Mouse (Mus musculus) R1 (cell line): ENCODE measurements around the gene Nanp.

Experiments
- DNase-seq: peaks from one replicate; pipeline ENCODE4 v3.0.0-alpha.2; 2018; ENCODE audit warnings: low read depth, low spot score

Gene Nanp

GRCm38 (mm10) chr2:151039232-151039695 lies at the start of gene Nanp, which contains the start of gene Ninl:
Gene Nanp (minus strand): TSS chr2:151039398.
Gene Ninl (minus strand): TSS chr2:151039382.
- DNase-seq, result peak; percentile 96

- DNase-seq, result no peak
Observed at GRCm38 (mm10) chr2:151056637-151057036, 17.4 kb upstream of the Nanp start.

GRCm38 (mm10) chr2:151040411-151040810 lies 1.2 kb upstream of the Nanp start:
- DNase-seq, result no peak

GRCm38 (mm10) chr2:151039726-151040125 lies 528 bp upstream of the Nanp start:
- DNase-seq, result no peak

- peak; percentile 35 for DNase-seq
Observed at GRCm38 (mm10) chr2:151038811-151039222, 381 bp downstream of the Nanp start.

GRCm38 (mm10) chr2:151037876-151038552 lies 1.2 kb downstream of the Nanp start:
- peak; percentile 63 for DNase-seq

GRCm38 (mm10) chr2:151037292-151037691 lies 1.9 kb downstream of the Nanp start:
- no peak for DNase-seq

GRCm38 (mm10) chr2:151036721-151037120 lies 2.5 kb downstream of the Nanp start:
- no peak for DNase-seq

GRCm38 (mm10) chr2:151034435-151034834 lies 4.8 kb downstream of the Nanp start:
- peak; percentile 4 for DNase-seq

- no peak for DNase-seq
Observed at GRCm38 (mm10) chr2:151021158-151021557, 18.0 kb downstream of the Nanp start.

GRCm38 (mm10) chr2:151015316-151015715 lies 23.9 kb downstream of the Nanp start:
- no peak for DNase-seq

GRCm38 (mm10) chr2:151011273-151011672 lies 27.9 kb downstream of the Nanp start:
- no peak for DNase-seq

GRCm38 (mm10) chr2:151009515-151010085 lies 29.6 kb downstream of the Nanp start:
- no peak for DNase-seq

GRCm38 (mm10) chr2:151008939-151009509 lies 30.2 kb downstream of the Nanp start:
- peak; percentile 87 for DNase-seq

GRCm38 (mm10) chr2:151008517-151008932 lies 30.7 kb downstream of the Nanp start:
- peak; percentile 58 for DNase-seq

GRCm38 (mm10) chr2:151008006-151008405 lies 31.2 kb downstream of the Nanp start:
- DNase-seq, result no peak

- no peak for DNase-seq
Observed at GRCm38 (mm10) chr2:151006281-151006945, 32.8 kb downstream of the Nanp start.

GRCm38 (mm10) chr2:151004390-151004789 lies 34.8 kb downstream of the Nanp start:
- no peak for DNase-seq

- DNase-seq, result no peak
Observed at GRCm38 (mm10) chr2:151003796-151004195, 35.4 kb downstream of the Nanp start.

- DNase-seq, result no peak
Observed at GRCm38 (mm10) chr2:151001619-151002175, 37.5 kb downstream of the Nanp start.

GRCm38 (mm10) chr2:151000402-151001178 lies 38.6 kb downstream of the Nanp start:
- DNase-seq, result peak; percentile 77
